ENCODE assay signal across 8 mouse cellular contexts in the genomic region with DNA sequence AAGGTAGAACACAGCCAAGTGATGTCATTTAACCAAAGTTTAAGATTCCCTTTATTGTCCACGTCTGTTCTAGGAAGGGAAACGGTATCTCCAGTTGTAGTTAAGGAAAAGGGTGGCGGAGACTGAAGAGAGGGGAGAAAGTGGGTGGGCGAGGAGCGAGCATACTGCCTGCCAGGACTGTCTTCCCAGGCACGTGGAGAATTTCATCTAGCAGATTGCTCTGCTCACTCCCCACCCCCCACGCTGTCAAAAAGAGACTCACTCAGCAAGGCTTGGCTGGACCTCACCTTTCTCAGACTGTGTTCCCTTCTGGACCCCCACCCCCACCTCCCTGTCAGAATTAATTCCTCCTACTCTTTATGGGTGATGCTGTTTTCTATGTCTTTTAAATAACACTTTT. TPM values are rescaled to one million over a fixed set of nuclear protein-coding genes. Genes with fewer than 3 reads are reported as not detected.
DNase-seq lines count a peak whose midpoint lies in the region; ATAC-seq and TF ChIP-seq lines count a peak whose summit lies in the region.

No protein-coding gene starts in this region.

- ATAC-seq in kidney, embryonic 16.5 days (ENCODE audit: low FRiP score, low TSS enrichment), result no peak
- no peak for ATAC-seq in embryonic facial prominence, embryonic 11.5 days (replicated peaks; ENCODE audit: insufficient number of reproducible peaks, low FRiP score, low TSS enrichment, low read depth)
- no peak for ATAC-seq in neural tube, embryonic 14.5 days (ENCODE audit: low read depth)

- H3K36me3 ChIP-seq in kidney, embryonic 16.5 days (ENCODE audit: insufficient read depth, low read length), result peaks cover 4% of the 10 kb centered on the region; the same call in 1 of the 2 replicates
- peaks cover 0 to 26% of the 10 kb centered on the region in 2 experiments; a peak in 2 of 4 replicates for H3K36me3 ChIP-seq in MEL (ENCODE audit: control insufficient read depth in 1 of 2, insufficient read depth in 2 of 2, low read length in 2 of 2)
- H3K36me3 ChIP-seq in embryonic facial prominence, embryonic 11.5 days (replicated peaks; ENCODE audit: control insufficient read depth, insufficient read depth, low read depth, low read length), result 0 out of 2 replicates have a peak, but pooled peaks cover under 1% of the 10 kb centered on the region
- no peaks in the 10 kb centered on the region for H3K36me3 ChIP-seq in neural tube, embryonic 14.5 days (ENCODE audit: control insufficient read depth, insufficient read depth, low read length)

- 12% methylated on average over 7 of the region's 7 CpGs for WGBS in kidney, embryonic 16.5 days
- WGBS in embryonic facial prominence, embryonic 11.5 days, result 11% methylated on average over 7 of the region's 7 CpGs
- 19% methylated on average over 7 of the region's 7 CpGs for WGBS in neural tube, embryonic 14.5 days

- TF ChIP-seq CTCF in MEL (IDR thresholded peaks at IDR 0.05 in 2 of 3, conservative IDR thresholded peaks at IDR 0.05 in 1 of 3; ENCODE audit: control insufficient read depth in 1 of 3, insufficient read depth in 1 of 3, low read depth in 2 of 3, low read length in 3 of 3, poor library complexity in 1 of 3, severe bottlenecking in 1 of 3), result no peak

- DNase-seq in kidney, postnatal 25 days, result no peak
- peak; percentile 48 for DNase-seq in MEL (ENCODE audit: low read depth, low spot score)
- DNase-seq in embryonic facial prominence, embryonic 11.5 days (ENCODE audit: low spot score), result peak; percentile 46
- DNase-seq in kidney, postnatal 14 days, result peak; percentile 49
- no peak for DNase-seq in B cell, adult 2 months
- no peak for DNase-seq in retina, postnatal 1 day

- peak overlapping the region; percentile 98 for H3K27ac ChIP-seq in kidney, embryonic 16.5 days (ENCODE audit: low read length)
- peak overlapping the region; percentile 98 for H3K27ac ChIP-seq in MEL (ENCODE audit: control insufficient read depth, low read depth, low read length)
- peak overlapping the region; percentile 99 for H3K27ac ChIP-seq in embryonic facial prominence, embryonic 11.5 days (replicated peaks; ENCODE audit: low read depth, low read length)
- no peak overlapping the region for H3K27ac ChIP-seq in neural tube, embryonic 14.5 days (ENCODE audit: low read depth, low read length)

- no peaks in the 10 kb centered on the region for H3K27me3 ChIP-seq in kidney, embryonic 16.5 days (ENCODE audit: insufficient read depth, low read length)
- no peaks in the 10 kb centered on the region for H3K27me3 ChIP-seq in MEL (ENCODE audit: control insufficient read depth in 1 of 2, insufficient read depth in 2 of 2, low read length in 2 of 2)
- no peaks in the 10 kb centered on the region for H3K27me3 ChIP-seq in embryonic facial prominence, embryonic 11.5 days (ENCODE audit: control insufficient read depth, insufficient read depth, low read length)
- peaks cover 22% of the 10 kb centered on the region for H3K27me3 ChIP-seq in neural tube, embryonic 14.5 days (ENCODE audit: control insufficient read depth, insufficient read depth, low read length)

- H3K9me3 ChIP-seq in kidney, embryonic 16.5 days (ENCODE audit: low read length), result no peaks in the 10 kb centered on the region
- H3K9me3 ChIP-seq in MEL (replicated peaks; ENCODE audit: insufficient read depth, low read length), result no peaks in the 10 kb centered on the region
- H3K9me3 ChIP-seq in embryonic facial prominence, embryonic 11.5 days (replicated peaks; ENCODE audit: control insufficient read depth, low read length), result no peaks in the 10 kb centered on the region
- no peaks in the 10 kb centered on the region for H3K9me3 ChIP-seq in neural tube, embryonic 14.5 days (ENCODE audit: control insufficient read depth, low read length)

- H3K4me2 ChIP-seq in kidney, embryonic 16.5 days (replicated peaks; ENCODE audit: low read depth, low read length), result peak overlapping the region; percentile 80
- H3K4me2 ChIP-seq in embryonic facial prominence, embryonic 11.5 days (ENCODE audit: low read depth, low read length), result peak overlapping the region; percentile 32
- peak overlapping the region; percentile 71; the same call in 1 of the 2 replicates for H3K4me2 ChIP-seq in neural tube, embryonic 14.5 days (ENCODE audit: low read depth, low read length)

- 0 out of 4 replicates have a peak, but pooled peaks of 1 of the 2 experiments have one; percentile 0 for TF ChIP-seq POLR2A in MEL (IDR thresholded peaks at IDR 0.05; ENCODE audit: control insufficient read depth in 1 of 2, insufficient read depth in 1 of 2, low read depth in 1 of 2, low read length in 2 of 2, poor library complexity in 1 of 2)

- peak overlapping the region; percentile 75; the same call in 1 of the 2 replicates for H3K9ac ChIP-seq in kidney, embryonic 16.5 days (replicated peaks; ENCODE audit: low read length)
- H3K9ac ChIP-seq in MEL (ENCODE audit: control insufficient read depth, low read depth, low read length, poor library complexity, severe bottlenecking), result peak overlapping the region; percentile 91
- peak overlapping the region; percentile 39 for H3K9ac ChIP-seq in embryonic facial prominence, embryonic 11.5 days (replicated peaks; ENCODE audit: low read length)
- H3K9ac ChIP-seq in neural tube, embryonic 14.5 days (replicated peaks; ENCODE audit: low read depth, low read length), result no peak overlapping the region

- H3K79me2 ChIP-seq in MEL (ENCODE audit: control insufficient read depth, insufficient read depth, low read length, poor library complexity), result peaks cover 21% of the 10 kb centered on the region

- peak overlapping the region; percentile 62 for H3K4me3 ChIP-seq in kidney, embryonic 16.5 days (ENCODE audit: low read length)
- H3K4me3 ChIP-seq in MEL (ENCODE audit: control insufficient read depth in 1 of 2, insufficient read depth in 1 of 2, low read depth in 2 of 2, low read length in 2 of 2), result peak overlapping the region; percentile 72 to 94
- no peak overlapping the region for H3K4me3 ChIP-seq in embryonic facial prominence, embryonic 11.5 days (ENCODE audit: low read depth, low read length)
- no peak overlapping the region for H3K4me3 ChIP-seq in neural tube, embryonic 14.5 days (ENCODE audit: low read depth, low read length)

- no peak for TF ChIP-seq EP300 in MEL (IDR thresholded peaks at IDR 0.05; ENCODE audit: low read depth in 1 of 2, low read length in 2 of 2)

- peaks cover 35% of the 10 kb centered on the region for H3K4me1 ChIP-seq in kidney, embryonic 16.5 days (ENCODE audit: insufficient read depth, low read length)
- H3K4me1 ChIP-seq in MEL (ENCODE audit: control insufficient read depth in 1 of 2, insufficient read depth in 2 of 2, low read length in 2 of 2), result peaks cover 6 to 32% of the 10 kb centered on the region in 2 experiments
- H3K4me1 ChIP-seq in embryonic facial prominence, embryonic 11.5 days (ENCODE audit: control insufficient read depth, insufficient read depth, low read length), result peaks cover 13% of the 10 kb centered on the region
- H3K4me1 ChIP-seq in neural tube, embryonic 14.5 days (ENCODE audit: control insufficient read depth, insufficient read depth, low read length), result peaks cover 11% of the 10 kb centered on the region; the same call in 1 of the 2 replicates

- TF ChIP-seq RAD21 in MEL (IDR thresholded peaks at IDR 0.05; ENCODE audit: low read depth, low read length), result no peak

RNA-seq across cellular contexts. Expression of a gene that starts 0.8 kb away (rescaled TPM):
- polyA plus RNA-seq in kidney, embryonic 16.5 days (2015; fragmentation: Nextera tagmentation; extraction: Ambion mirVana), result 28.8 and 32.1 TPM in 2 replicates
- 29.1 and 36.1 TPM in 2 replicates for total RNA-seq in MEL (2012; rRNA removed)
- 10 to 100 TPM in 1 of 2 experiments, not detected in 1; 37.1 TPM for polyA plus RNA-seq in MEL (2012; ENCODE audit: insufficient read depth in 1 of 2, insufficient read length in 2 of 2, low read depth in 1 of 2, low replicate concordance in 2 of 2, missing spikeins in 1 of 2)
- 8.0 and 9.3 TPM in 2 replicates for polyA plus RNA-seq in embryonic facial prominence, embryonic 11.5 days (2014; fragmentation: Nextera tagmentation; extraction: Ambion mirVana)
- 0.79 and 2.2 TPM in 2 replicates for polyA plus RNA-seq in neural tube, embryonic 14.5 days (2014; fragmentation: Nextera tagmentation; extraction: Ambion mirVana)

RNA-seq across cellular contexts. Expression of a gene that starts 2.5 kb away (rescaled TPM):
- 10.6 and 10.7 TPM in 2 replicates for polyA plus RNA-seq in kidney, embryonic 16.5 days (2015; fragmentation: Nextera tagmentation; extraction: Ambion mirVana)
- 11.8 and 12.1 TPM in 2 replicates for total RNA-seq in MEL (2012; rRNA removed)
- 10 to 100 TPM in 1 of 2 experiments, not detected in 1; 13.9 TPM for polyA plus RNA-seq in MEL (2012; ENCODE audit: insufficient read depth in 1 of 2, insufficient read length in 2 of 2, low read depth in 1 of 2, low replicate concordance in 2 of 2, missing spikeins in 1 of 2)
- 11.2 and 11.7 TPM in 2 replicates for polyA plus RNA-seq in embryonic facial prominence, embryonic 11.5 days (2014; fragmentation: Nextera tagmentation; extraction: Ambion mirVana)
- 3.0 and 3.4 TPM in 2 replicates for polyA plus RNA-seq in neural tube, embryonic 14.5 days (2014; fragmentation: Nextera tagmentation; extraction: Ambion mirVana)

RNA-seq across cellular contexts. Expression of a gene that starts 26.4 kb away (rescaled TPM):
- polyA plus RNA-seq in kidney, embryonic 16.5 days (2015; fragmentation: Nextera tagmentation; extraction: Ambion mirVana), result 33.8 and 37.4 TPM in 2 replicates
- 31.1 and 34.9 TPM in 2 replicates for total RNA-seq in MEL (2012; rRNA removed)
- 10 to 100 TPM in 1 of 2 experiments, not detected in 1; 50.2 TPM for polyA plus RNA-seq in MEL (2012; ENCODE audit: insufficient read depth in 1 of 2, insufficient read length in 2 of 2, low read depth in 1 of 2, low replicate concordance in 2 of 2, missing spikeins in 1 of 2)
- polyA plus RNA-seq in embryonic facial prominence, embryonic 11.5 days (2014; fragmentation: Nextera tagmentation; extraction: Ambion mirVana), result 8.1 and 8.2 TPM in 2 replicates
- 1.8 and 5.3 TPM in 2 replicates for polyA plus RNA-seq in neural tube, embryonic 14.5 days (2014; fragmentation: Nextera tagmentation; extraction: Ambion mirVana)

RNA-seq across cellular contexts. Expression of a gene that starts 35.8 kb away (rescaled TPM):
- polyA plus RNA-seq in kidney, embryonic 16.5 days (2015; fragmentation: Nextera tagmentation; extraction: Ambion mirVana), result 0.31 and 0.50 TPM in 2 replicates
- 0.08 TPM in 1 of 2 replicates, not detected in the other for total RNA-seq in MEL (2012; rRNA removed)
- polyA plus RNA-seq in MEL (2012; ENCODE audit: insufficient read depth in 1 of 2, insufficient read length in 2 of 2, low read depth in 1 of 2, low replicate concordance in 2 of 2, missing spikeins in 1 of 2), result under 1 TPM in 1 of 2 experiments, not detected in 1; 0.33 TPM
- polyA plus RNA-seq in embryonic facial prominence, embryonic 11.5 days (2014; fragmentation: Nextera tagmentation; extraction: Ambion mirVana), result 0.40 and 0.55 TPM in 2 replicates
- 0.28 and 1.1 TPM in 2 replicates for polyA plus RNA-seq in neural tube, embryonic 14.5 days (2014; fragmentation: Nextera tagmentation; extraction: Ambion mirVana)

RNA-seq across cellular contexts. Expression of a gene that starts 48.2 kb away (rescaled TPM):
- polyA plus RNA-seq in kidney, embryonic 16.5 days (2015; fragmentation: Nextera tagmentation; extraction: Ambion mirVana), result 70.9 and 71.7 TPM in 2 replicates
- 0.33 and 0.42 TPM in 2 replicates for total RNA-seq in MEL (2012; rRNA removed)
- under 1 TPM in 1 of 2 experiments, not detected in 1; 0.39 TPM for polyA plus RNA-seq in MEL (2012; ENCODE audit: insufficient read depth in 1 of 2, insufficient read length in 2 of 2, low read depth in 1 of 2, low replicate concordance in 2 of 2, missing spikeins in 1 of 2)
- 55.5 and 59.0 TPM in 2 replicates for polyA plus RNA-seq in embryonic facial prominence, embryonic 11.5 days (2014; fragmentation: Nextera tagmentation; extraction: Ambion mirVana)
- 110 and 125 TPM in 2 replicates for polyA plus RNA-seq in neural tube, embryonic 14.5 days (2014; fragmentation: Nextera tagmentation; extraction: Ambion mirVana)

Comparison
In these comparisons a context has a peak if more than half of its experiments do, and no peak if none do; other contexts are left out.
1. DNase-seq: peak in MEL (single experiment), embryonic facial prominence, embryonic 11.5 days (single experiment) and kidney, postnatal 14 days (single experiment); none in kidney, postnatal 25 days (0 of 2), B cell, adult 2 months (0 of 2) and retina, postnatal 1 day (single experiment).
2. H3K4me3 ChIP-seq: peak in kidney, embryonic 16.5 days (single experiment) and MEL (2 of 2); none in embryonic facial prominence, embryonic 11.5 days (single experiment) and neural tube, embryonic 14.5 days (single experiment).
3. Peak in every context shown above with its lines, with median percentiles within 50 percentile points of each other: H3K4me2 ChIP-seq.